Mouse (Mus musculus): ENCODE data around the gene Mrps7. TPM values are rescaled to one million over a fixed set of nuclear protein-coding genes. Genes with fewer than 3 reads are reported as not detected.
A peak's percentile ranks its signal among the peaks of the same experiment; 100 is the strongest.

The Mrps7 gene
- polyA plus RNA-seq (2012; ENCODE audit: insufficient read depth, insufficient read length, low replicate concordance, missing spikeins), result not detected in 2 replicates

DNA sequence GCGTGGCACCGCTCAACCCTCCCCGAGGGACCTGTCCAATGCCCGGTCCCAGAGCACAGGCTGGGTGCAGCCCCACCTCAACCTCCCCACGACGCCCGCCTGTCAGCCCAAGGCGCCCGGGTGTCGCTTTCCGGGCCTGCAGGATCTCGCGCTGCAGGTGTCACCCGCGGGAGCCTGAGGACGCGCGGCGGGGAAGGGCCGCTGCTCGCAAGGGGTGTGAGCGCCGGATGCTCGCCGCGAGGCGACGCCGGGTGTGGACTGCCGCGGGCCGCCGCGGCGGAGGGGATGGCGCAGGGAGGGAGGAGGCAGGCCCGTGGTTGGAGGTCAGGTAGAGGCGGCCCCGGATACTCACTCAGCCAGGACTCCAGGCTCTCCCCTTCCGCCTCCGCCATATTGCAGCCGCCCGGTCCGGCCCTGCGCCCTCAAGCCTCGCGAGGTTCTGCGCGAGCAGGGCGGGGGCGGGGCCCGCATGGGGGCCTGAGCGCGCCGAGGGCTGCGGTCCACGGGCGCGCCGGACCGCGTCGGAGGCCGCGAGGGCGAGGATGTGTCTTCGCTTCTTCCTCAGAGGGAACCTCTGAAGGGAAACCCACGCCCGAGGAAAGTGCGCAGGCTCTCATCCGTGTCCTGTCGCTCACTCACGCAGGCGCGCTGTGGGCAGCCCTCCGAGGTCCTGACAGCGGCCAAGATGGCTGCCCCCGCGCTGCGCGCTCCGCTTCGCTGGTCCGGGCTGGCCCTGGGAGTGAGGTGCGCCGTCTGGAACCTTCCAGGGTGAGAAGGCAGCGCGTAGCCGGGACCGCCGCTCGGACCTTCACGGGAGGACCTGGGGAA lies at the start of gene Mrps7, which contains the start of gene Gga3:
Gene Mrps7 (plus strand): TSS at position 450 of the 828 bp plus-strand sequence.
Gene Gga3 (minus strand): TSS at position 576 of the 828 bp plus-strand sequence.
- TF ChIP-seq POLR2A (IDR thresholded peaks at IDR 0.05; ENCODE audit: insufficient read depth, low read depth, low read length) (peak; percentile 63), CTCF (IDR thresholded peaks at IDR 0.05; ENCODE audit: insufficient read depth, low read depth, low read length) (0 out of 2 replicates have a peak, but pooled peaks have one; percentile 8)
- peaks cover 33% of the 10 kb centered on the region for H3K4me1 ChIP-seq (ENCODE audit: control insufficient read depth, insufficient read depth, low read length)
- peak within 1 kb of the TSS; percentile 74 for H3K4me3 ChIP-seq (ENCODE audit: insufficient read depth, low read depth, low read length)
- peak within 1 kb of the TSS; percentile 98 for H3K27ac ChIP-seq (ENCODE audit: insufficient read depth, low read depth, low read length)
- WGBS, result under 1% methylated on average over 90 of the region's 93 CpGs

DNA sequence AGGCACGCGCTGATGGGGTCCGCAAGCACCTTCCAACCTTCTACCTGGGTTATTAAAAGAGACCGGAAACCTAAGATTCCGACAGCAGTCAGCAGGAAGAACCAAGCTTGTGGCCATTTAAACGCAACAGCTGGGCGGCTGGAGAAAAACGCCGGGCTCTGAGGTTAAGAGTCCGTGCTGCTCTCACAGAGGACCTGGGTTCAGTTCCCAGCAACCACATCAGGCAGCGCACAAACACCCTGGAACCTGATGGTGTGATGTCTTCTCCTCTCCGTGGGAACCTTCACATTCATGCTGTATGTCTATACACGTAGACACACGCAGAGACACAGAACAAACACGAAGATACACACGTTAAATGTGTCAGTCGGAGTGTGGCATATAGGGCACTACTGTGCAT lies 48.0 kb upstream of the Mrps7 start:
- WGBS, result 78% methylated on average over 17 of the region's 17 CpGs

GRCm38 (mm10) chr11:115563406-115563805 lies 40.3 kb upstream of the Mrps7 start:
- no peak overlapping the region for H3K4me3 ChIP-seq (ENCODE audit: insufficient read depth, low read depth, low read length)
- H3K4me1 ChIP-seq (ENCODE audit: control insufficient read depth, insufficient read depth, low read length), result no peaks in the 10 kb centered on the region; the same call in 1 of the 2 replicates
- WGBS, result 42% methylated on average over 4 of the region's 4 CpGs
- no peak overlapping the region for H3K27ac ChIP-seq (ENCODE audit: insufficient read depth, low read depth, low read length)
- TF ChIP-seq CTCF (IDR thresholded peaks at IDR 0.05; ENCODE audit: insufficient read depth, low read depth, low read length), result no peak
- no peak for TF ChIP-seq POLR2A (IDR thresholded peaks at IDR 0.05; ENCODE audit: insufficient read depth, low read depth, low read length)

More for the DNA sequence above, 48.0 kb upstream of the Mrps7 start:
- Histone ChIP-seq H3K4me1 (ENCODE audit: control insufficient read depth, insufficient read depth, low read length) (no peaks in the 10 kb centered on the region), H3K27ac (ENCODE audit: insufficient read depth, low read depth, low read length) (no peak overlapping the region), H3K4me3 (ENCODE audit: insufficient read depth, low read depth, low read length) (no peak overlapping the region)
- TF ChIP-seq CTCF (IDR thresholded peaks at IDR 0.05; ENCODE audit: insufficient read depth, low read depth, low read length) (no peak), POLR2A (IDR thresholded peaks at IDR 0.05; ENCODE audit: insufficient read depth, low read depth, low read length) (no peak)

DNA sequence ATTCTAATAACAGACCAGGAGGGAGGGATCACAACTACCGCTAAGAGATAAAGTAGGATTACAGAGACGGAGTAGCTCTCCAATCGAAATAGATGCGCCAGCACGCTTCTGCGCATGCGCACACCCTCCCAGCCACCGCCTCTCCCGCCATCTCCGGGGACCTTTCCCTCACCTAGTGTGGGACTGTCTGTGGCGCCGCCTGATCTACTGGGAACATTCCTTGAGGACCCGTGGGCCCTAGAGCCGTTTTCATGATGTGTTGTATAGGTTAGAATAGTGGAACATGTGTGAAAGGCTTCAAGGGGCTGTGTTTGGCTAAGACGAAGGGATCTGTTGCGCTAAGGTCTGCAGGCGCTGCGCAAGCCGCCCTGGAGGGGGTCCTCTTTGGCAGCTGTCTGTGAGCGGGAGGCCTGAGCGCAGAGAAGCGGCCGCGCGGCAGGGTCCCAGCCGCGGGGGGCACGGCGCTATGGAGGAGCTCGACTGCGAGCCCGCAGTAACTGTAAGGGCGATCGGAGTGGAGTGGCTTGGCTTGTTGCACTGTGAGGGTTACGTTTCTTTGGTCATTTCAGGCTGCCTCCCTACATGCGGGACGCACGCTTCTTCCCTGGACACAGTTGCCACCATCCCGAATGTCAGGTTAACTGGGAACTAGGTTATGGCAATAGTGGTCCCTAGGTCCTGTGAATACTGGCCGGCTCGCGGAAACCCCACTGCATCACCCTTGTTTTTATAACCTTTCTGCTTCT lies 39.5 kb upstream of the Mrps7 start, which contains the start of gene Nup85:
Gene Nup85 (plus strand): TSS at position 371 of the 746 bp plus-strand sequence.
- WGBS, result under 1% methylated on average over 42 of the region's 42 CpGs
- H3K27ac ChIP-seq (ENCODE audit: insufficient read depth, low read depth, low read length), result peak within 1 kb of the TSS; percentile 95
- no peaks in the 10 kb centered on the region; the same call in 1 of the 2 replicates for H3K4me1 ChIP-seq (ENCODE audit: control insufficient read depth, insufficient read depth, low read length)
- H3K4me3 ChIP-seq (ENCODE audit: insufficient read depth, low read depth, low read length), result peak within 1 kb of the TSS; percentile 82
- TF ChIP-seq POLR2A (IDR thresholded peaks at IDR 0.05; ENCODE audit: insufficient read depth, low read depth, low read length), result peak; percentile 75
- TF ChIP-seq CTCF (IDR thresholded peaks at IDR 0.05; ENCODE audit: insufficient read depth, low read depth, low read length), result no peak

- H3K4me1 ChIP-seq (ENCODE audit: control insufficient read depth, insufficient read depth, low read length), result no peaks in the 10 kb centered on the region; the same call in 1 of the 2 replicates
- WGBS, result 14% methylated on average over 7 of the region's 7 CpGs
- no peak overlapping the region for H3K27ac ChIP-seq (ENCODE audit: insufficient read depth, low read depth, low read length)
- TF ChIP-seq POLR2A (IDR thresholded peaks at IDR 0.05; ENCODE audit: insufficient read depth, low read depth, low read length) (no peak), CTCF (IDR thresholded peaks at IDR 0.05; ENCODE audit: insufficient read depth, low read depth, low read length) (no peak)
- H3K4me3 ChIP-seq (ENCODE audit: insufficient read depth, low read depth, low read length), result peak overlapping the region; percentile 82
Measured at GRCm38 (mm10) chr11:115564961-115565360, 38.8 kb upstream of the Mrps7 start.

DNA sequence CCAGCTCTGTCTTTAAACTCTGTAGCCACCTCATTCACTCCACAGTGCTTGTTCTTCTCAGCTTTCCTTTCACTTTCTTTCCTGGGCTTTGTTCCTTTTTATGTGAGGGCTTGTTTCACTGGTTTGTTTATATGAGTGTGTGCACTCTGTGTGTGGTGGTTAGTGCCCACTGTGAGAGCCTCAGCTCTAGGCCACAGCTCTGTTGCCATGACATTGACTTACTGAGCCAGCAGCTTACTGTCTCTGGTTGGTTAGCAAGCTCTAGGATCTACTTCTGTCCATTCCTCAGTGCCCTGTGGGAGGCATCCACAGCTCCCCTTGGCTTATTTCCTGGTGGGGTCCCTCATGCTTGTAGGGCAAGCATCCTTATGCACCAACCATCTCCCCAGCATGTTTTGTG lies 24.6 kb upstream of the Mrps7 start:
- TF ChIP-seq CTCF (IDR thresholded peaks at IDR 0.05; ENCODE audit: insufficient read depth, low read depth, low read length) (no peak), POLR2A (IDR thresholded peaks at IDR 0.05; ENCODE audit: insufficient read depth, low read depth, low read length) (no peak)
- Histone ChIP-seq H3K27ac (ENCODE audit: insufficient read depth, low read depth, low read length) (no peak overlapping the region), H3K4me1 (ENCODE audit: control insufficient read depth, insufficient read depth, low read length) (no peaks in the 10 kb centered on the region), H3K4me3 (ENCODE audit: insufficient read depth, low read depth, low read length) (no peak overlapping the region)

GRCm38 (mm10) chr11:115582913-115583606 lies 20.7 kb upstream of the Mrps7 start:
- Histone ChIP-seq H3K27ac (ENCODE audit: insufficient read depth, low read depth, low read length) (no peak overlapping the region), H3K4me1 (ENCODE audit: control insufficient read depth, insufficient read depth, low read length) (peaks cover 2% of the 10 kb centered on the region; the same call in 1 of the 2 replicates), H3K4me3 (ENCODE audit: insufficient read depth, low read depth, low read length) (no peak overlapping the region)
- 75% methylated on average over 10 of the region's 10 CpGs for WGBS
- TF ChIP-seq CTCF (IDR thresholded peaks at IDR 0.05; ENCODE audit: insufficient read depth, low read depth, low read length), result no peak
- TF ChIP-seq POLR2A (IDR thresholded peaks at IDR 0.05; ENCODE audit: insufficient read depth, low read depth, low read length), result no peak

DNA sequence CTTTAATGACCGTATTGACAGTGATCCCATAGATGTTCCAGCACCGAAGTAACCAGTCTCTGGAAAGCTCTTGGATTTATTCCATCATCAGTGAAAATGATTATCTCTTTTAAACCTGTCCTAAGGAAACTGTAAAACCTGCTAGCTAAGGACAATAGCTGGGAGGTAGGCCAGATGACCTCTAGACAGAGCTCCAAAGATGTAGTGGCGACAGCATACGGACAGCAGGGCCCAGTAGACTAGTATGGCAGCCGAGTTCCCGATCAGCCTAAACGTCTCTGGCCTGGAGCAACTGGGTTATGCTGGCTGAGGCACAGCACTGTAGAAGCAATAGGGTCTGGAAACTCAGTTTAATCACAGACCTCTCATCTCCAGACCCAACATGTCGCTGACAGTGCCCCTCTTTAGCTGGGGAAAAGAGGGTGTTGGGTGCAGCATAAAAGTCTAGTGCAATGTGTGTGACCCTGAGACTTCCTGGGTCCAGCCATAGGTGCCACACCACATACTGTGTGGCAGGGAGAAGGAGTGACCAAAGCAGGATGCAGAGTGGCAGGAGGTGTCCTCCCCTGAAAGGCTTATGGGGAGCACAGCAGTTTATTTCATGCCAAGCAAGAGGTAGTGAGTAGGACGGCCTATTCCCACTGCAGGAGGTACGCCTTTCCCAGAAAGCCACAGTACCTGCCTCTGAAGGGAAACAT lies 19.2 kb upstream of the Mrps7 start:
- no peak overlapping the region for H3K27ac ChIP-seq (ENCODE audit: insufficient read depth, low read depth, low read length)

More for the DNA sequence above, 19.2 kb upstream of the Mrps7 start:
- TF ChIP-seq POLR2A (IDR thresholded peaks at IDR 0.05; ENCODE audit: insufficient read depth, low read depth, low read length) (no peak), CTCF (IDR thresholded peaks at IDR 0.05; ENCODE audit: insufficient read depth, low read depth, low read length) (no peak)
- 80% methylated on average over 10 of the region's 10 CpGs for WGBS
- Histone ChIP-seq H3K4me1 (ENCODE audit: control insufficient read depth, insufficient read depth, low read length) (peaks cover 4% of the 10 kb centered on the region; the same call in 1 of the 2 replicates), H3K4me3 (ENCODE audit: insufficient read depth, low read depth, low read length) (no peak overlapping the region)

Data from olfactory bulb, adult 2 months (tissue).